Mouse (Mus musculus) midbrain, embryonic 13.5 days (tissue): Measurements from ENCODE around the gene Gm20521. TPM values are rescaled to one million over a fixed set of nuclear protein-coding genes. Genes with fewer than 3 reads are reported as not detected.

Source experiments
- ATAC-seq: fragments of 200-750 bp; cut with Nextera tagmentation; 2 replicates; pipeline ENCODE4 v1.8.0; 2017; ENCODE audit warnings: mild to moderate bottlenecking, moderate TSS enrichment, moderate library complexity
- H3K27ac ChIP-seq: fragments of 300-500 bp; sonication (generic); 2 replicates; pipeline ENCODE4 v1.5.1; 2015; ENCODE audit warnings: inconsistent platforms, mild to moderate bottlenecking, moderate library complexity
- H3K27me3 ChIP-seq: fragments of 300-500 bp; sonication (generic); 2 replicates; pipeline ENCODE4 v1.6.1; 2015; ENCODE audit warnings: mild to moderate bottlenecking, inconsistent platforms
- H3K36me3 ChIP-seq: fragments of 300-500 bp; sonication (generic); 2 replicates; pipeline ENCODE4 v1.6.1; 2015; ENCODE audit warnings: mild to moderate bottlenecking, inconsistent platforms
- H3K4me1 ChIP-seq: fragments of 300-500 bp; sonication (generic); replicated peaks from 2 replicates; pipeline ENCODE4 v1.6.1; 2015; ENCODE audit warnings: inconsistent platforms
- H3K4me2 ChIP-seq: fragments of 300-500 bp; sonication (generic); replicated peaks from 2 replicates; pipeline ENCODE4 v1.6.1; 2015; ENCODE audit warnings: moderate library complexity, mild to moderate bottlenecking, inconsistent platforms
- H3K4me3 ChIP-seq: fragments of 300-500 bp; sonication (generic); replicated peaks from 2 replicates; pipeline ENCODE4 v1.5.1; 2015; ENCODE audit warnings: mild to moderate bottlenecking, inconsistent platforms
- H3K9ac ChIP-seq: fragments of 300-500 bp; sonication (generic); replicated peaks from 2 replicates; pipeline ENCODE4 v1.6.1; 2015; ENCODE audit warnings: mild to moderate bottlenecking, inconsistent platforms
- H3K9me3 ChIP-seq: fragments of 300-500 bp; sonication (generic); 2 replicates; pipeline ENCODE4 v1.6.1; 2016; ENCODE audit warnings: mild to moderate bottlenecking, inconsistent platforms
- WGBS: fragments of 180-500 bp; shearing (Covaris S2); methylation state at CpG from one replicate; pipeline ENCODE4 v1.1.7; 2015; 5-methylcytosine and 5-hydroxymethylcytosine counted together
- polyA plus RNA-seq: library from polyadenylated mRNA; unstranded; fragments of >200 nt; fragmentation: Nextera tagmentation; extraction: Ambion mirVana; gene quantifications from 2 replicates; pipeline ENCODE4 v1.2.1, GENCODE M21; 2015

Gene Gm20521
- polyA plus RNA-seq, 1 experiment from 2014 or later = not detected

DNA sequence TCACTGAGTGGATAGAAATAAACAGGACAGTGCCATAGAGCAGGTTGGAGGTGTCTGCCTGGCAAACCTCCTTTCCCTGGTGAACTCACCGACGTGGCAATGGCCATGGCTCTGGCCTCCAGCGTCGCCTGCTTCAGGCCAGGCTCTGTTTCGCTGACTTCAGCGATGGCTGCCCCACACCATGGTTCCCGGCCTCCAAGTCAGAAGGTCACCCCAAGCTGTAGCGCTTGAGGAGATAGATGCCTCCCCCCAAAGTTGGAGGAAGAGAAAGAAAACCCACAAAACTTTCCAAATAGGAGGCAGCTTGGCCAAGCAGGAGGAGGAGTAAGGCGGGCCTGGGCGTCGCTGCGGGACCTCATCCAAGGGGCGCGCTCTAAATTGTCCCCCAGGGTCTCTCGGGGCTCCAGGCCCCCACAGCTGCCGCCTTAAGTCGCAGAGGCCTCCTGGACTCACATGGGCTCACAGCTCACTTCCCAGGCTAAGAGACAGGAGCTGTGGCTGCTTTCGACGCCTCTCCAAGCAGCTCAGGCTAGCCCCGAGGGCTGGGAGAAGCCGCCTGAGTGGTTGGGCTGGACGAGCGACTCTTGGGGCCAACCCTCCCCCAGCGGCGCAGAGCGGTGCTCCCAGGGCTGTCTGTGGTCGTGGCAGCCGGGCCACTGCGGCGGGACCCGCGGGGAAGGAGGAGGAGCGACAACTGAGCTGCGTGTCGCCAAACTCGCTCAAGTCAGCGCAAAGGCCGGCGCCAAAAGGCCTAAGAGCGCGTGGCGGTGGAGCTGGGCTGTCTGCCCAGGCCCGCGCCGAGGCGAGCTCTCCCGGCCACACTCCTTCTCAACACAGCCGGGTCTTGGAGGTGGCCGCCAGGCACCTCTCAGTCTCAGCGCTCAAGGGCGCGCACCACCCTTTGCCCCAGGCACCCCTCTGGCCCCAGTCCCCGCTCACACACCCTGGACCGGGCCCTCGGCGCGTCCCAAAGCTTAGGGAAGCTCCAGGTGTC is 42.4 kb downstream of the Gm20521 start, which contains the start of gene Efs:
Gene Efs, minus strand, starts transcription at position 778 of the 994 bp plus-strand sequence.
- peak within 1 kb of the TSS; percentile 73 for H3K9ac ChIP-seq
- H3K36me3 ChIP-seq = peaks cover 16% of the 10 kb centered on the region
- no peaks in the 10 kb centered on the region for H3K27me3 ChIP-seq
- WGBS = under 1% methylated on average over 53 of the region's 57 CpGs
- peak within 1 kb of the TSS; percentile 54 for H3K4me3 ChIP-seq
- peak within 1 kb of the TSS; percentile 91 for H3K27ac ChIP-seq
- ATAC-seq = peak; percentile 68
- peaks cover 15% of the 10 kb centered on the region for H3K9me3 ChIP-seq
- peak within 1 kb of the TSS; percentile 69 for H3K4me2 ChIP-seq
- peaks cover 44% of the 10 kb centered on the region for H3K4me1 ChIP-seq

GRCm38 (mm10) chr14:54926401-54927158 is 43.3 kb downstream of the Gm20521 start:
- peaks cover 44% of the 10 kb centered on the region for H3K4me1 ChIP-seq
- WGBS = under 1% methylated on average over 53 of the region's 58 CpGs
- H3K9ac ChIP-seq = peak overlapping the region; percentile 73
- peak; percentile 71 for ATAC-seq
- H3K27me3 ChIP-seq = no peaks in the 10 kb centered on the region
- peaks cover 6% of the 10 kb centered on the region for H3K9me3 ChIP-seq
- peak overlapping the region; percentile 54 for H3K4me3 ChIP-seq
- H3K27ac ChIP-seq = peak overlapping the region; percentile 91
- peak overlapping the region; percentile 69 for H3K4me2 ChIP-seq
- peaks cover 7% of the 10 kb centered on the region for H3K36me3 ChIP-seq

DNA sequence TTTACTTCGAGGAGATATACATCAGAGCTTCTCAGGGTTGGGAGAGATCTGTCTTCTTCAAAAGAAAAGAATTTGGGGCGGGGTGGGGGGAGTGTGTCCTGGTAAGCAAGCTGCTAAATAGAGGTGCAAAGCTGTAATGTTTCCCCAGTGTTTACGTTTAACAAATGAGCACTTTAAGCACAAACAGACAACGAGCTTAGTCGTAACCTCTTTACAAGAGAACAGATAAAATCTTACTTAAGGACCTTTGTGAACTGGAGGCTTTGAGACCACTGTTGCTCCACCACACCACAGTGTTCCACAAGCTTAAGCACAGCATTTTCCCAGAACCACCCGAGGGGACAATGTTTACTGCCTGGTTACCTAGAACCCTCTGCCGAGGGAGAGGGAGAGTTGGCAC is 44.1 kb downstream of the Gm20521 start:
- peak overlapping the region; percentile 54 for H3K4me3 ChIP-seq
- peak overlapping the region; percentile 73 for H3K9ac ChIP-seq
- no peaks in the 10 kb centered on the region for H3K36me3 ChIP-seq
- H3K9me3 ChIP-seq = no peaks in the 10 kb centered on the region
- 14% methylated on average over 7 of the region's 7 CpGs for WGBS
- H3K4me2 ChIP-seq = peak overlapping the region; percentile 69
- peaks cover 44% of the 10 kb centered on the region for H3K4me1 ChIP-seq
- no peak for ATAC-seq
- H3K27me3 ChIP-seq = no peaks in the 10 kb centered on the region
- peak overlapping the region; percentile 91 for H3K27ac ChIP-seq

GRCm38 (mm10) chr14:54929801-54930200 is 46.6 kb downstream of the Gm20521 start:
- ATAC-seq = no peak
- Histone ChIP-seq H3K9me3 (no peaks in the 10 kb centered on the region), H3K27ac (no peak overlapping the region), H3K27me3 (no peaks in the 10 kb centered on the region), H3K36me3 (no peaks in the 10 kb centered on the region), H3K4me1 (peaks cover 38% of the 10 kb centered on the region), H3K9ac (no peak overlapping the region), H3K4me2 (no peak overlapping the region), H3K4me3 (no peak overlapping the region)
- 84% methylated on average over 5 of the region's 5 CpGs for WGBS

DNA sequence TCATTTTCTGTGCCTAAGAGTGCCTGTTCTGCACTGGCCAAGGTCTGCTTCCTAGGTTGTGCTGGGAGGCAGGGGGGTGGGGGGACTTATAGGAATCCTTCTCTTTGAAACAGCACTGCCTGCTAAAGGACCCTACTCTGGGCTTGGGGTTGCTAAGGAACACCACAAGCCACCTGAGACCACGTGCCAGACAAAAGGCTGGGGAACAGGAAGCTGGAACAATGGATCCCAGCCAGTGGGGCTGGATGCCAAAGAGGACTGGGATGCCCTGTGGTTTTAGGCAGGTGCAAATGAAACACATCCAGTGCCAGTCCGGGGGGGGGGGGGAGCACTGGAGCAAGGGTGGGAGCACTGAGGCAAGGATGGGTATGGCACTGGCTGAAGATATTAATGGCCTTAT is 47.2 kb downstream of the Gm20521 start:
- Histone ChIP-seq H3K9ac (no peak overlapping the region), H3K4me2 (no peak overlapping the region), H3K36me3 (no peaks in the 10 kb centered on the region), H3K9me3 (no peaks in the 10 kb centered on the region), H3K27me3 (no peaks in the 10 kb centered on the region), H3K4me3 (no peak overlapping the region), H3K4me1 (peaks cover 31% of the 10 kb centered on the region), H3K27ac (no peak overlapping the region)
- ATAC-seq = no peak
- WGBS = 13% methylated on average over 2 of the region's 2 CpGs

DNA sequence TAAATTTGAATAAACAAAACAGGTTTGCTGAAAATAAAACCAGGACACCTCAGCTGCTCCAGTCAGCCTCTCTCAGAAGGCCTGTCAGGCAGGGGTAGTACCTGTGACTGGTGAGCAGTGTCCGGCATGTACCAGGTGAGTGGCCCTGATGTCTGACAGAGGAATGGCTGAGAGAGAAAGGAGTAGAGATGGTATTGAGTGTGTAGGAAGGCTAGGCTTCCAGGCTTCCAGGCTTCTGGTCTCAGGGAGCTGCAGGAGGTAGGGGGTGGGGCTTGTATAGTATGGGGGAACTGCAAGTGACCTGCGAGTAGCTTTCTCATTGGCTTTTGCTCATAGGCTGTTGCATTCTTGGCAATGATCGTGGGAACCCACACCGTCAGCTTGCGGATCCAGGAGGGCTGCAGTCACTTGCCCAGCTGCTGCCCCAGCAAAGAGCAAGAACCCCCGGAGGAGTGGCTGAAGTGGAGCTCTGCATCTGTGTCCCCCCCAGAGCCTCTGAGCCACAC is 49.5 kb downstream of the Gm20521 start, which contains the start of gene Il25:
Gene Il25, plus strand, starts transcription at position 51 of the 506 bp plus-strand sequence.
- no peaks in the 10 kb centered on the region for H3K27me3 ChIP-seq
- no peak within 1 kb of the TSS for H3K4me2 ChIP-seq
- no peaks in the 10 kb centered on the region for H3K36me3 ChIP-seq
- peaks cover 21% of the 10 kb centered on the region for H3K4me1 ChIP-seq
- H3K27ac ChIP-seq = no peak within 1 kb of the TSS
- 0 out of 2 replicates have a peak, but pooled peaks have one; percentile 16 for ATAC-seq
- WGBS = 37% methylated on average over 6 of the region's 6 CpGs
- H3K9ac ChIP-seq = no peak within 1 kb of the TSS
- no peaks in the 10 kb centered on the region for H3K9me3 ChIP-seq
- H3K4me3 ChIP-seq = no peak within 1 kb of the TSS

GRCm38 (mm10) chr14:54935904-54936830 is 52.9 kb downstream of the Gm20521 start, which contains the start of gene Cmtm5:
Gene Cmtm5 (plus strand): TSS chr14:54936261.
- Histone ChIP-seq H3K27me3 (no peaks in the 10 kb centered on the region), H3K9ac (peak within 1 kb of the TSS; percentile 44; the same call in 1 of the 2 replicates), H3K36me3 (no peaks in the 10 kb centered on the region), H3K4me1 (peaks cover 16% of the 10 kb centered on the region), H3K4me2 (no peak within 1 kb of the TSS), H3K9me3 (no peaks in the 10 kb centered on the region), H3K4me3 (no peak within 1 kb of the TSS), H3K27ac (0 out of 2 replicates have a peak within 1 kb of the TSS, but pooled peaks have one; percentile 30)
- WGBS = 43% methylated on average over 8 of the region's 8 CpGs
- ATAC-seq = 0 out of 2 replicates have a peak, but pooled peaks have one; percentile 48

GRCm38 (mm10) chr14:54936831-54937160 is 53.6 kb downstream of the Gm20521 start:
- Histone ChIP-seq H3K9me3 (no peaks in the 10 kb centered on the region), H3K27ac (no peak overlapping the region), H3K36me3 (no peaks in the 10 kb centered on the region), H3K27me3 (no peaks in the 10 kb centered on the region), H3K4me1 (peaks cover 16% of the 10 kb centered on the region), H3K4me2 (no peak overlapping the region), H3K4me3 (no peak overlapping the region), H3K9ac (peak overlapping the region; percentile 44; the same call in 1 of the 2 replicates)
- 70% methylated on average over 6 of the region's 6 CpGs for WGBS
- no peak for ATAC-seq

DNA sequence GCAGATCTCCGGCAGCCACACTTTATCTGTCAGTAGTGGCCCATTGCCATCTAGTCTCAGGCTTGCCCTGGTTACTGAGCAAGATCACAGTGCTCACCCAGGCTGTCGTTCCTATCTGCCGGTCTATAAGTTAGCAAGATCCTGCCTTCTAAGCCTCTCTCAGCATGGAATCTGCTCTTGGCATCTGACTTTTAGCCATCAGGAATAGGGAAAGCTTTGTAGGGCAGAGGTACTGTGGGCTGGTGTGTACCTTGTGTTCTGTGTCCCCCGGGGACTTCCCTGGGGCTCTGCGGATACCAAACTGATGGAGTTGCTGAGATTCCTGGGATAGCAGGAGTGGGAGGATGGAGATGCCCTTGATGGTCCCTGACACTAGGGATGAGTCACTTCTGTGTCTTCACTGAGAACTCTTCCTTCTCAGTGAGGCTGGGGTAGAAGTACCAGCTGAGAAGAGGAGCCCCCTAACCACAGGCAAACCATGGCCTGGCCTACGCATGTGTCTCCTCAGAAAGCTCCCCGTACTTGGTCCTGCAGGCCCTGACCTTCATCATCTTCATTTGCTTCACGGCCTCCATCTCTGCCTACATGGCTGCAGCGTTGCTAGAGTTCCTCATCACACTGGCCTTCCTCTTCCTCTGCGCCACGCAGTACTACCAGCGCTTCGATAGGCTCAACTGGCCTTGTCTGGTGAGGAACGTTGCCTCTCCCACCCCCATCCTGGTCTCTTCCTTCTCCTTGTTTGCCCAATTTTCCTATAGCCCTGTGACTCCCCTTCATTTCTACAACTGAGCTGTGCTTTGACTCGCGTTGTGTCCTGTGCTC is 54.3 kb downstream of the Gm20521 start:
- WGBS = 90% methylated on average over 16 of the region's 16 CpGs
- H3K9ac ChIP-seq = no peak overlapping the region
- H3K4me2 ChIP-seq = no peak overlapping the region
- H3K27ac ChIP-seq = no peak overlapping the region
- H3K9me3 ChIP-seq = no peaks in the 10 kb centered on the region
- no peaks in the 10 kb centered on the region for H3K36me3 ChIP-seq
- H3K4me3 ChIP-seq = no peak overlapping the region
- no peak for ATAC-seq
- peaks cover 16% of the 10 kb centered on the region for H3K4me1 ChIP-seq
- H3K27me3 ChIP-seq = no peaks in the 10 kb centered on the region

- Histone ChIP-seq H3K4me2 (no peak overlapping the region), H3K27ac (no peak overlapping the region), H3K9ac (no peak overlapping the region), H3K4me1 (peaks cover 10% of the 10 kb centered on the region), H3K9me3 (no peaks in the 10 kb centered on the region), H3K36me3 (no peaks in the 10 kb centered on the region), H3K4me3 (no peak overlapping the region), H3K27me3 (no peaks in the 10 kb centered on the region)
- ATAC-seq = no peak
- 82% methylated on average over 15 of the region's 15 CpGs for WGBS
Measured at GRCm38 (mm10) chr14:54938431-54939219, 55.4 kb downstream of the Gm20521 start.
